Mouse (Mus musculus) right cerebral cortex, adult 2 months (tissue): ENCODE measurements around the gene Ccr2.
"Not testable (repeated sequence)": the region's sequence is repeated elsewhere in the genome, so short reads cannot be mapped to it uniquely, and the experiment has no call there.

Experiments used
- DNase-seq, 2 experiments: peaks; one replicate each; pipeline ENCODE4 v3.0.0; 2021 to 2022; ENCODE audit warnings: low spot score in 2 of 2

Ccr2 gene

GRCm38 (mm10) chr9:124118489-124118888 lies 16.7 kb downstream of the Ccr2 start:
- DNase-seq, result peak in 1 of 2 experiments; percentile 15

GRCm38 (mm10) chr9:124121387-124122184 lies 19.8 kb downstream of the Ccr2 start, which contains the start of gene Ccr5:
TSS of gene Ccr5 (plus strand) at chr9:124121543.
- DNase-seq, result no peak

- no peak for DNase-seq
Measured at GRCm38 (mm10) chr9:124125576-124125975, 23.8 kb downstream of the Ccr2 start.

GRCm38 (mm10) chr9:124126373-124126772 lies 24.6 kb downstream of the Ccr2 start:
- no peak for DNase-seq

GRCm38 (mm10) chr9:124127412-124127811 lies 25.7 kb downstream of the Ccr2 start:
- DNase-seq, result no peak

- peak; percentile 60 to 66 for DNase-seq
Measured at GRCm38 (mm10) chr9:124128379-124128778, 26.6 kb downstream of the Ccr2 start.

GRCm38 (mm10) chr9:124132899-124133298 lies 31.1 kb downstream of the Ccr2 start:
- not testable (repeated sequence) for DNase-seq

GRCm38 (mm10) chr9:124134919-124135318 lies 33.2 kb downstream of the Ccr2 start:
- not testable (repeated sequence) for DNase-seq

GRCm38 (mm10) chr9:124137619-124138018 lies 35.9 kb downstream of the Ccr2 start:
- DNase-seq, result no peak

- DNase-seq, result no peak
Measured at GRCm38 (mm10) chr9:124138055-124138775, 36.5 kb downstream of the Ccr2 start.

GRCm38 (mm10) chr9:124143678-124144077 lies 41.9 kb downstream of the Ccr2 start:
- no peak for DNase-seq

GRCm38 (mm10) chr9:124146307-124146706 lies 44.6 kb downstream of the Ccr2 start:
- DNase-seq, result no peak
